Mouse (Mus musculus) heart, postnatal 0 days (tissue): ENCODE data around the gene Syce3.

ENCODE experiments used
- CTCF ChIP-seq: IDR thresholded peaks from 2 replicates; pipeline ENCODE4 v1.5.1; 2016; ENCODE audit warnings: antibody characterized with exemption, control low read depth, low read depth
- EP300 ChIP-seq: IDR thresholded peaks from 2 replicates; pipeline ENCODE4 v1.6.1; 2016; ENCODE audit warnings: antibody characterized with exemption, low read depth

DNA sequence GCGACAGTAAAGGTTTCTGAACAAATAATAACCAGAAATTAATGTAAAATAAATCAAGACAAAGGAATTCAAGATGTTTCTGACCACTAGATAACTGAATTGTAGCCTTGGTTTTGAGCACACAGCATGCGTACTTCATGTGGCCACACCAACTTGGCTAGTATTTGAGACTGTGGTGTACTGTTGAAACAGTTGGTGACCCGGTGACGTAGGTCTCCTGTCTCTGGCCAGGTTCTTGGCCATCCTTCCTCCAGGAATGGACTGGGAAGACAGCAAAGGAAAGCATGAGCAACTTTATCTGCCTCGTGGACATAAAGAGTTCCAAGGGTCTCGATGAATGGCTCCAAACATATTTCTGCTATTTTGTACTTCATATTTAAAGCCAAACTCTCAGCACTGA lies 21.5 kb upstream of the Syce3 start:
- no peak for TF ChIP-seq EP300
- TF ChIP-seq CTCF = no peak
